Mouse (Mus musculus): ENCODE measurements around the gene Lcp2. TPM values are rescaled to one million over a fixed set of nuclear protein-coding genes. Genes with fewer than 3 reads are reported as not detected.

Lcp2 gene
- polyA plus RNA-seq, 1 experiment = 1.2 TPM

DNA sequence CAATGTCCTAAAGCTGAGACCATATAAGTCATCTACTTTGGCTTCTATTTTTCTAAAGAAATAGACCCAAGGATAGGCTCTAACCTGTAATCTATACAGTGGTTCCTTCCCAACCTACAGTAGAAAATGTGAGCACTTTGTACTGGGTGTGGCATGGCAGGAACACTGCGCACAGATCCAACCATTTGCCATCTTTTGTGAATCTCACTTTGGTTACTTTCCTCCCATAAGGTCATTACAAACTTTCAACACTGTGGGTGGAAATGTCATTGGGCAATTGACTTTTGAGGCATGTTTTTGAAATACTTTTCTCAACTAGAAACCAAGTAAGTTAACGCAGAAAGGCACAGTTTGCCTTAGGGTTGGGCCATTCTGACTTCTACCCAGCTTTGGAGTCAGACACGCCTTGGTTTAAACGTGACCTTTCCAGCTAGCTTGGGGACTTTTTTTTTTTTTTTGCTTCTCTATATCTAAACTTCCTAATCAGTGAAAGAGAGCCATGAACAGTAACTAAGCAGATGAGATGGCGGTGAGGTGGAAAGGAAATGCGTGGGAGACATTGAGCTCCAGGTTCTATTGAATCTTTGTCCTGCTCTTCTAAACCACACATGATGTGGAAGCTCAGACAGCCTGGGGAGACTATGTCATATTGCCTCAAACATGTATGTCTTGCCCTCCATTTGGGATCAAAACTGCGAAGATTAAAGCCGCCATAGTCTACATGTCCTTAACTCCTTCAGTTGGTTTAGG lies 1.8 kb downstream of the Lcp2 start:
- H3K4me1 ChIP-seq (ENCODE audit: control insufficient read depth, insufficient read depth, low read length) = no peaks in the 10 kb centered on the region
- no peak overlapping the region for H3K27ac ChIP-seq (ENCODE audit: insufficient read depth, low read length)
- H3K27me3 ChIP-seq (ENCODE audit: control insufficient read depth, insufficient read depth, low read length) = no peaks in the 10 kb centered on the region
- 95% methylated on average over 8 of the region's 8 CpGs for WGBS
- TF ChIP-seq POLR2A (IDR thresholded peaks at IDR 0.05; ENCODE audit: borderline replicate concordance, insufficient read depth, low read length) = no peak
- no peak for DNase-seq
- no peak overlapping the region for H3K4me3 ChIP-seq (replicated peaks; ENCODE audit: insufficient read depth, low read depth, low read length)

DNA sequence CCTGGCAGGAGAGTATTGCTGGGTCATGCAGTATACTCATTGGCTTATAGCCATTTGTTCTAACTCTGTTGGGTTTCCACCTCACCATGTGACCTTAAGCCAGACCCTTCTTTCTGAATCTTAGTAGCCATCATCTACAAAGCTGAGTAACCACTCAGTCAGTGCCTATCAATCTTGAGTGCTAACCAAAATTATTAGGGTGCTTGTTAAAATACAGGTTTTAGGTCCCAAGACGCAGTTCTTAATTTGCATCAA lies 2.3 kb downstream of the Lcp2 start:
- no peak for DNase-seq
- Histone ChIP-seq H3K27ac (ENCODE audit: insufficient read depth, low read length) (no peak overlapping the region), H3K4me3 (replicated peaks; ENCODE audit: insufficient read depth, low read depth, low read length) (no peak overlapping the region), H3K4me1 (ENCODE audit: control insufficient read depth, insufficient read depth, low read length) (no peaks in the 10 kb centered on the region), H3K27me3 (ENCODE audit: control insufficient read depth, insufficient read depth, low read length) (no peaks in the 10 kb centered on the region)
- TF ChIP-seq POLR2A (IDR thresholded peaks at IDR 0.05; ENCODE audit: borderline replicate concordance, insufficient read depth, low read length) (no peak), CTCF (IDR thresholded peaks at IDR 0.05; ENCODE audit: borderline replicate concordance, insufficient read depth, low read depth, low read length) (no peak)
- WGBS = 93% methylated on average over 1 of the region's 1 CpGs

DNA sequence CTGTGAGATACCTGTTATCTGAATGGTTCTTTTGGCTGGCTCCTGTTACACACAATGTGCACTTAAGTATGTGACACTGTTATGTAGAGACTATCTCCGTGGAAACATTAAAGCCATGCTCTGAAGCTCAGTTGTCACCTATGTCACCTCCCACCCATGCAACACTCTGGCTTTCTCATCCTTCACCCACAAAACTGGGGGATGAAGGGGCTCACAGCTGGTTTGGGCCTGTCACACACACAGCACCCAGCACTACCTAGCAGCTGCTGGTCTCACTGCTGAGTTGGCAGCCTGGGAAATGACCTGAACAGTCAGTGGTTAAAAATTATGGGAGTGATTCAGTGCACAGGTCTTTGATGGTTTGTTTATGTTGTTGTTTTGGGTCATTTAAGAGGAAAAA lies 3.3 kb downstream of the Lcp2 start:
- WGBS = 81% methylated on average over 1 of the region's 1 CpGs
- DNase-seq = no peak
- Histone ChIP-seq H3K4me1 (ENCODE audit: control insufficient read depth, insufficient read depth, low read length) (no peaks in the 10 kb centered on the region), H3K27me3 (ENCODE audit: control insufficient read depth, insufficient read depth, low read length) (no peaks in the 10 kb centered on the region), H3K27ac (ENCODE audit: insufficient read depth, low read length) (no peak overlapping the region), H3K4me3 (replicated peaks; ENCODE audit: insufficient read depth, low read depth, low read length) (no peak overlapping the region)
- TF ChIP-seq POLR2A (IDR thresholded peaks at IDR 0.05; ENCODE audit: borderline replicate concordance, insufficient read depth, low read length) (no peak), CTCF (IDR thresholded peaks at IDR 0.05; ENCODE audit: borderline replicate concordance, insufficient read depth, low read depth, low read length) (no peak)

DNA sequence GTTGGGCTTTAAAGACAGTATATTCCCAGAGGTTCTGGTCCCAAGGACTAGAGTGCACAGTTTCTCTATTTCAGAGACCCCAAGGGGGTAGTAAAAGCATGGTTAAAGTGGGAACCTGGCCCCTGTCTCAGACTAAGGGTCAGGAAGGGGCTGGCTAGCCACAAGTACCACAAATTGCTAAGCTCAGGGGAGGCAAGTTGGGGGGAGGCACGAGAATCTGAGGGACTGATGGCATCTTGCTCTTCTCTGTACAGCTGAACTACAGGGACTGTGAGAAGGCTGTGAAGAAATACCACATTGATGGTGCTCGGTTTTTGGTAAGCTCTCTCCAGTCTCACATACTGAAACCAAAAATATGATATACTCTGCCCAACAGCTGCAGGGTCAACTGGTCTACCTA lies 3.9 kb downstream of the Lcp2 start:
- TF ChIP-seq POLR2A (IDR thresholded peaks at IDR 0.05; ENCODE audit: borderline replicate concordance, insufficient read depth, low read length) = no peak
- TF ChIP-seq CTCF (IDR thresholded peaks at IDR 0.05; ENCODE audit: borderline replicate concordance, insufficient read depth, low read depth, low read length) = no peak
- no peak for DNase-seq
- H3K4me3 ChIP-seq (replicated peaks; ENCODE audit: insufficient read depth, low read depth, low read length) = no peak overlapping the region
- WGBS = 71% methylated on average over 2 of the region's 2 CpGs
- H3K27ac ChIP-seq (ENCODE audit: insufficient read depth, low read length) = no peak overlapping the region
- no peaks in the 10 kb centered on the region for H3K4me1 ChIP-seq (ENCODE audit: control insufficient read depth, insufficient read depth, low read length)
- H3K27me3 ChIP-seq (ENCODE audit: control insufficient read depth, insufficient read depth, low read length) = no peaks in the 10 kb centered on the region

DNA sequence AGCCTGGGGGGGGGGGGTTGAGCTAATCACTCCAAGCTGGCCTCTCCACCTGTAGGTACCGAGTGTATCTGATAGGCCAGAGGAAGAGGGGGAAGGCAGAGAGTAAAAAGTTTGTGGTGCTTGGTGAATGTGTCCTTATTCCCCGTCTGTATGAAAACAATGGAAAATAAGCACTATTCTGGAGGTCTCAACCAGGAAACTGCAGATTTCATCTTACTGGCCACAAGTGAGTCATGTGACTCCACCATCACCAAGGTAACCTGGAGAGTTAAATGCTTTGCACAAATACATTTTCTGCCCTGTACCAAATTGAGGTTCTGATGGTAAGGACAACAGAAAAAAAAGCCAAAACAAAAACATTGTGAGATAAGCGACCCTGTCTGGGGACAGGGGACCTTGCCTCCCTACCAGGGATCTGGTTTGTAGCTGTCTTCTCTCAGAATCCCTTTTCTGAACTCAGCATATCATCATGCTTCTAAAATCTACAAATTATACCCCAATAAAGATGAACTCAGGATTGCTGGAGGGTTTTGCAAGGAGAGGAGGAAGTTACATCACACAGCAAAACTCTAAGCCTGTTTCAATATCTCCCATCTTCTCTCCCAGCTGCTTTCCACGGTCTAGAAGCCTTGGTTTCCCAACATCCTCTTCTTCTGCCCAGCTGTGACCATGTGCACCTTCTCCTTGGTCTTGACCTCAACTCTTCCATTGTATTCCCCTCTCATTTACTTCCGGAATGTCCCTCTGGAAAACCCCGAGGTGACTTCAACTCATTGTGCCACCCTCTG lies 6.5 kb downstream of the Lcp2 start:
- H3K4me3 ChIP-seq (replicated peaks; ENCODE audit: insufficient read depth, low read depth, low read length) = no peak overlapping the region
- no peaks in the 10 kb centered on the region for H3K4me1 ChIP-seq (ENCODE audit: control insufficient read depth, insufficient read depth, low read length)
- 85% methylated on average over 6 of the region's 6 CpGs for WGBS
- no peaks in the 10 kb centered on the region for H3K27me3 ChIP-seq (ENCODE audit: control insufficient read depth, insufficient read depth, low read length)
- no peak overlapping the region for H3K27ac ChIP-seq (ENCODE audit: insufficient read depth, low read length)
- DNase-seq = no peak
- TF ChIP-seq CTCF (IDR thresholded peaks at IDR 0.05; ENCODE audit: borderline replicate concordance, insufficient read depth, low read depth, low read length) = no peak
- no peak for TF ChIP-seq POLR2A (IDR thresholded peaks at IDR 0.05; ENCODE audit: borderline replicate concordance, insufficient read depth, low read length)

DNA sequence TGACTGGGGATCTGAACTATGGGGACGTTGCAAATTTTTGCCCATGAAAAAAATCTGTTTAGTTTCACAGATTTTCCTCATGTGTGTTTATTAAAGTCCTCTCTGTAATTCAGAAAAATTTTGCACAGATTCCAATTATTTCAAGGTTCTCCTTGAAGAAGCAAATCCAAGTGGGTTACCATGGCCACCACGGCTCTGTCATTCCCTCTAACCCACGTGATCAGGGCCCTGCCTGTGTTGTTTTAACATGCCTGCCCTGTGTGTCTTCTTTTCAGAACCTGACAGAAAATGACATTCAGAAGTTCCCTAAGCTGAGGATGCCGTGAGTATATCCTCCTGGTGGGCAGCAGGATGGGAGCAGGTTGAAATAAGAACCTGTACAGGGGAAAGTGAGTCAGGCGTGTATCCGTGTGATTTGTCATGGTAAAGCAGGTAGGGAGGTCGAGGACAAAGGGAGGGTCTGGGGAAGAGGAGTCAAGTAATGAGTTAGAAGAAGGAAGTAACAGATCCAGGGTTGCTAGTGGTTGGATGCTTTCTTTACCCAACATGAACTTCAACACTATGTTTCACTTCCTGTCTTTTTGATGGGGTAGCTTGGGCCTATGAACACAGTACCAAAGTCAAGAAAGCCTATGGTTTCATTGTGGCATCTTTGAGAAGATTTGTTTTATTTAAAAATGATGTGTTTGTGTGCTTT lies 7.5 kb downstream of the Lcp2 start:
- WGBS = 70% methylated on average over 7 of the region's 7 CpGs
- Histone ChIP-seq H3K27me3 (ENCODE audit: control insufficient read depth, insufficient read depth, low read length) (no peaks in the 10 kb centered on the region), H3K27ac (ENCODE audit: insufficient read depth, low read length) (no peak overlapping the region), H3K4me1 (ENCODE audit: control insufficient read depth, insufficient read depth, low read length) (no peaks in the 10 kb centered on the region), H3K4me3 (replicated peaks; ENCODE audit: insufficient read depth, low read depth, low read length) (no peak overlapping the region)
- DNase-seq = no peak
- TF ChIP-seq POLR2A (IDR thresholded peaks at IDR 0.05; ENCODE audit: borderline replicate concordance, insufficient read depth, low read length) = no peak
- no peak for TF ChIP-seq CTCF (IDR thresholded peaks at IDR 0.05; ENCODE audit: borderline replicate concordance, insufficient read depth, low read depth, low read length)

DNA sequence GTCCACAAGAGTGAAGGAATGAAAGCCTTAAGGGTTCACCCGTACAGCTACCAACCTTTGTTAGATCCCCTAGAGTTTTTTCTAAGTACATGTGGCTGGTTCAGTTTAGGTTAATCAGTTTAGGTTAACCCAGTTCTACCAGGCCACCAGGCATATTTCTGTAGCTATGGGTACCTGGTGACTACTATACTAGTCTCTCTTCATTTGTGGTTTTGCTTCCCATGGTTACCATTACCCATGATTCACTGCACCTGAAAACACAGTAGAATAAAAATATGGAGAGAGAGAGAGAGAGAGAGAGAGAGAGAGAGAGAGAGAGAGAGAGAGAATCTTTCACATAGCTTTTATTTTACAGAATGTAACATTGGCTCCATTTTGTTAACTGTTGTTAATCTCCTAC lies 10.0 kb downstream of the Lcp2 start:
- 85% methylated on average over 1 of the region's 1 CpGs for WGBS
- H3K4me3 ChIP-seq (replicated peaks; ENCODE audit: insufficient read depth, low read depth, low read length) = no peak overlapping the region
- DNase-seq = no peak
- H3K27me3 ChIP-seq (ENCODE audit: control insufficient read depth, insufficient read depth, low read length) = no peaks in the 10 kb centered on the region
- no peak overlapping the region for H3K27ac ChIP-seq (ENCODE audit: insufficient read depth, low read length)
- H3K4me1 ChIP-seq (ENCODE audit: control insufficient read depth, insufficient read depth, low read length) = no peaks in the 10 kb centered on the region
- TF ChIP-seq CTCF (IDR thresholded peaks at IDR 0.05; ENCODE audit: borderline replicate concordance, insufficient read depth, low read depth, low read length) (no peak), POLR2A (IDR thresholded peaks at IDR 0.05; ENCODE audit: borderline replicate concordance, insufficient read depth, low read length) (no peak)

DNA sequence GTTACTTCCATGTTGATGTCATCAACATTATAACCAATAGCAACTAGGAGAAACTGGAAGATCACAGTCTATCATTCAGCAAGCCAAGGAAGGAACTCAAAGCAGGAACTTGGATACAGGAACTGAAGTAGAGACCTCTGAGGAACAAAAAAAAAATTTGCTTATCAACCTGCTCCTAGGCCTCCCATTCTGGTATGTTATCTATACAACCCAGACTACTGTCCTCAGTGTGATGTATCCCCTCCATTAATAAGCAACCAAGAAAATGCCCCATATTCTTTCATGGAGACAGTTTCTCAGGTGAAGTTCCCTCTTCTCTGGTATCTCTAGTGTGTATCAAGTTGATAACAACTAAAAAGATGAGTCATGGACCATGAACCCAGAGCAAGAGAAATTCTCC lies 11.6 kb downstream of the Lcp2 start:
- Histone ChIP-seq H3K27me3 (ENCODE audit: control insufficient read depth, insufficient read depth, low read length) (no peaks in the 10 kb centered on the region), H3K4me1 (ENCODE audit: control insufficient read depth, insufficient read depth, low read length) (no peaks in the 10 kb centered on the region), H3K27ac (ENCODE audit: insufficient read depth, low read length) (no peak overlapping the region), H3K4me3 (replicated peaks; ENCODE audit: insufficient read depth, low read depth, low read length) (no peak overlapping the region)
- no peak for DNase-seq
- TF ChIP-seq POLR2A (IDR thresholded peaks at IDR 0.05; ENCODE audit: borderline replicate concordance, insufficient read depth, low read length) = no peak
- TF ChIP-seq CTCF (IDR thresholded peaks at IDR 0.05; ENCODE audit: borderline replicate concordance, insufficient read depth, low read depth, low read length) = no peak

Measured in cerebellum, adult 2 months (tissue).